Mouse (Mus musculus) testis, adult 2 months (tissue): Measurements from ENCODE around the gene Disc1. TPM values are rescaled to one million over a fixed set of nuclear protein-coding genes. Genes with fewer than 3 reads are reported as not detected.
A peak's percentile ranks its signal among the peaks of the same experiment; 100 is the strongest.

Experiments
- H3K27ac ChIP-seq: fragments of 200-500 bp; 2 replicates; pipeline ENCODE4 v1.5.1; 2012; ENCODE audit warnings: low read depth, low read length; ENCODE audit not compliant: control insufficient read depth, insufficient read depth
- H3K27me3 ChIP-seq: fragments of 200-500 bp; 2 replicates; pipeline ENCODE4 v1.6.1; 2012; ENCODE audit warnings: mild to moderate bottlenecking, low read length, moderate library complexity; ENCODE audit not compliant: control insufficient read depth, insufficient read depth
- H3K36me3 ChIP-seq: fragments of 200-500 bp; 2 replicates; pipeline ENCODE4 v1.6.1; 2012; ENCODE audit warnings: mild to moderate bottlenecking, low read length; ENCODE audit not compliant: control insufficient read depth, insufficient read depth
- H3K4me1 ChIP-seq: fragments of 200-500 bp; 2 replicates; pipeline ENCODE4 v1.6.1; 2012; ENCODE audit warnings: low read length; ENCODE audit not compliant: control insufficient read depth, insufficient read depth
- H3K4me3 ChIP-seq: fragments of 200-500 bp; 2 replicates; pipeline ENCODE4 v1.5.1; 2012; ENCODE audit warnings: low read depth, mild to moderate bottlenecking, low read length, moderate library complexity, mixed read lengths; ENCODE audit not compliant: control insufficient read depth
- CTCF ChIP-seq: fragments of 200-500 bp; IDR thresholded peaks from 2 replicates; pipeline ENCODE4 v1.5.1; 2012; ENCODE audit warnings: low read depth, mild to moderate bottlenecking, inconsistent platforms, low read length, moderate library complexity; ENCODE audit not compliant: control insufficient read depth, insufficient read depth, insufficient replicate concordance
- POLR2A ChIP-seq: fragments of 200-500 bp; IDR thresholded peaks from 2 replicates; pipeline ENCODE4 v1.6.1; 2012; ENCODE audit warnings: low read depth, mild to moderate bottlenecking, inconsistent platforms, low read length, moderate library complexity; ENCODE audit not compliant: control insufficient read depth
- polyA plus RNA-seq: library from polyadenylated mRNA; depleted of rRNA; stranded (reverse); fragments of >200 nt; gene quantifications from 2 replicates; pipeline ENCODE4 v1.2.3, GENCODE M21; 2012

Disc1 gene
- polyA plus RNA-seq, 1 experiment: 0.21 TPM

DNA sequence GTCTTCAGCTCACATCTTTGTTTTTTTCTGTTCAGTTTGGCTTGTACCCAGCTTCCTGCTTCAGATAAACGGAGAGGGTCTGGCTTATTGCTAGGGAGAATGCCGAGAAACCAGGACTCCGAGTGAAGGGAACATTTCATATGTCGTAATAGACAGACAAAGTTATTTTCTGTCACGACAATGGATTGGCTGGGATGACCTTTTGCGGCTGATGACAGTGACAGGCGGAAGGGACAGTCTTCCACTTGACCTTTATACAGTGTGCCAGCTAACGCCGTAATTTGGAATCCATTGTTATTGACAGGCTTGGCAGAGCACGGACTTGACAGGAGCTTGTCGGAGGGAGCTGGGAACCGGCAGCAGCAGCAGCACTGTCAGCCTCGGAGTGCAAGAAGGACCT is 48.3 kb downstream of the Disc1 start:
- no peaks in the 10 kb centered on the region for H3K27me3 ChIP-seq

DNA sequence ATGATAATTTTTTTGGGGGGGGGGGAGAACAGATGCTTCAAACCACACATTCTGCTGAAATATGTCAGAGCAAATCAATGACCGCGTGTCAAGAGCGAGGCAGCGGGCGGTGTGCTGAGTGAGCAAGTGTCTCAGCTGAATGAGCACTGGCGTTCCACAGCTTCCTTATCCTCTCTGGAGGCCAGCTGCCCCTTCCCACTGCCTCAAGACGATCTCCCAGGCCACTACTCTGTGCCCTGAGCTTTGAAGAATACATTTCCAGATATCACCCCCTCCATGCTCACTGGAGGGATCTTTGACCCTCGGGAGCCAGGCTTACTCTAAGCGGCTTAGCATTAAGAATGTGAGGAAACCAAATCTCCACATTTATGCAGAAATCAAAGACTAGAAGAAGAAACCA is 59.2 kb downstream of the Disc1 start:
- TF ChIP-seq CTCF (no peak), POLR2A (no peak)
- H3K4me1 ChIP-seq: no peaks in the 10 kb centered on the region
- no peaks in the 10 kb centered on the region for H3K27me3 ChIP-seq
- H3K36me3 ChIP-seq: no peaks in the 10 kb centered on the region
- no peak overlapping the region for H3K27ac ChIP-seq
- no peak overlapping the region for H3K4me3 ChIP-seq

More for the DNA sequence above, 48.3 kb downstream of the Disc1 start:
- no peak for TF ChIP-seq POLR2A
- no peak overlapping the region for H3K27ac ChIP-seq
- no peaks in the 10 kb centered on the region for H3K4me1 ChIP-seq
- no peak overlapping the region for H3K4me3 ChIP-seq
- no peaks in the 10 kb centered on the region for H3K36me3 ChIP-seq

DNA sequence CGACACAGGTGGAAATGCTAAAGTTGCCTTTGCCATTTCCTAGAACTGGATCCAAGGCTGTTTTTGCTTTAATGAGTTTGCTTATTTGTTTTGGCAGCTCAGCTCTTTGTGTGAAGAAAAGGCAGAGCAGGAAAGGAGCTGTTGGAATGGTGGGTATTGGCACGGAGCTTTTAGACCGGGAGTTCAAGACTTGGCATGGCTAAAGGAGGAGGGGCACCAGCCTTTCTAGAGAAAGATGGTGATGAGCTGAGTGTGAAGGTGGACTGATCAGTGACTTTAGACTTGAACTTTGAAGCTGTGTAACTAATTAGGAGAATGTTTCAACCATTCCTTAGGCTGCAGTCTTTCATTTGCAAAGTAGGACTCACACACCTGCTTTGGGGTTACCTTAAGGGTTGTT is 59.8 kb downstream of the Disc1 start:
- no peak for TF ChIP-seq CTCF
- TF ChIP-seq POLR2A: no peak
- Histone ChIP-seq H3K4me3 (no peak overlapping the region), H3K4me1 (no peaks in the 10 kb centered on the region), H3K36me3 (no peaks in the 10 kb centered on the region), H3K27me3 (no peaks in the 10 kb centered on the region), H3K27ac (no peak overlapping the region)

DNA sequence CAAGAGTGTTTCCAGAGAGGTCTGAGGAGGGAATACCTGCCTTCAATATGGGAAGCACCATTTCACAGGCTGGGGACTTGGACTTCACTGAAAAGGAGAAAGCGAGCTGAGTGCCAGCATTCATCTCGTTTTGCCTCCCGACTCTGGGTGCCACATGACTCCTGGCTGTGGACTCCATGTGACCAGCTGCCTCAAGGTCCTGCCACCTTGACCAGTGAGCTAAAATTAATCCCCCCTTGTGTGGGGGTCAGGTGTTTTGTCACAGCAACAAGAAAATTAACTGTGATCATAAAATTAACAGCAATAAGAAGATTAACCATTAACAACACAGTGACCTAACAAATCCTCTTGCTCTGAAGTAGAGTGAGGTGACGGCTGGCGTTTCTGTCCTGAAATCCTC is 61.3 kb downstream of the Disc1 start:
- no peak for TF ChIP-seq CTCF
- no peak for TF ChIP-seq POLR2A
- H3K4me1 ChIP-seq: no peaks in the 10 kb centered on the region
- H3K27ac ChIP-seq: no peak overlapping the region
- H3K36me3 ChIP-seq: no peaks in the 10 kb centered on the region
- H3K27me3 ChIP-seq: no peaks in the 10 kb centered on the region
- no peak overlapping the region for H3K4me3 ChIP-seq

DNA sequence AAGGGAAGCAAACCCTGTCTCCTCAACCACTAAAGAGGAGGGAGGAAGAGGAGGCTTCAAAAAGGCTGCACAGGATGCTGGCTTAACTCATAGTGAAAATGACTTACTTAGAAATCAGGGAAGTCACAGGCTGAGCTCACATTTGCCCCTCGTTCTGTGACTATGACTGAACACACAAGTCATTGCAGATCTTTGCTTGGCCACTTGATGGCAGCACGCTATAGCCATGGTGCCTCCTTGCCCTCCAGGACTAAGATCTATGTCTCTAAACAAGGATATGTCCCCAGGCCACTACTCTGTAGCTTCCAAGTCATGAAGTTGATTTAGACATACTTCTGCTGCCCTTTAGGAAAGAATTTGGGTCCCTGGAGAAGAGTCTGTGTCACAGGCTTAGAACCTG is 62.6 kb downstream of the Disc1 start:
- Histone ChIP-seq H3K27me3 (no peaks in the 10 kb centered on the region), H3K36me3 (no peaks in the 10 kb centered on the region), H3K4me3 (no peak overlapping the region), H3K27ac (no peak overlapping the region), H3K4me1 (no peaks in the 10 kb centered on the region)
- TF ChIP-seq CTCF: peak; percentile 71; the same call in 1 of the 2 replicates
- no peak for TF ChIP-seq POLR2A

DNA sequence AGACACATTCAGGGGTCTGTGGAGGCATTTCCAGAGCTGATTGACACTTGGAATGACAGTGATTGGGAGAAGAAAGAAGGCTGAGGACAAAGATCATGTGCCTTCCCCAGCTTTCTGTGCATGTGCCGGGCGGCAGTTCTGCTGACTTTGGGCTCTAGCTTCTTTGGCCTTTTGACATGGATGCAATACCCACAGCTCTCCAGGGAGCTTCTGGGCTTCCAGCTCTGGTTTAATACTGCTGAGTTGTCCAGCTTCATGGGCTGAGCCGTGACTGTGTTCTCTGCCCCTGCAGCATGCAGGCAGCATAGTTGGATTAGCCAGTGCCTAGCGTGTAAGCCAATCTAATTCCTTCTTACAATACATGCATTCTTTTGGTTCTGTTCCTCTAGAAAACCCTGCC is 72.5 kb downstream of the Disc1 start:
- no peak overlapping the region for H3K27ac ChIP-seq
- H3K4me3 ChIP-seq: no peak overlapping the region
- H3K4me1 ChIP-seq: no peaks in the 10 kb centered on the region
- H3K36me3 ChIP-seq: no peaks in the 10 kb centered on the region
- TF ChIP-seq POLR2A (no peak), CTCF (no peak)
- H3K27me3 ChIP-seq: no peaks in the 10 kb centered on the region

DNA sequence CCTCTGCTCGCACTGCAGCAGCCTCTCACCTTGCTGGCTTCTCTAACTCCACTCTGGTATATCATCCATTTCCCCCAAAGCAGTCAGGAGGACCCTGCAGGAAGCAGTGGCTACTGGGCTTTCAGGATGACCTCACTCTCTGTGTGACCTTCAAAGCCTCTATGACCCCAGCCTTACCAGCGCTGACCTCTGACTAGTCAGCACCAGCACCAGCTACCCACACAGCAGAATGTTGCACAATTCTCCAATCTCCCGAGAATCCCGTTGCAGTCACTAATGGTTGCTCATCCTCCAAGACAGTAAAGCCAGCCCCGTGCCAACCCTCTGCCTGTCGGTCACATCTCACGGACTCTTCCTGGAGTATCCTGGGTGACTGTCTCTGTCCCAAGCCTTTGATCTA is 73.6 kb downstream of the Disc1 start:
- Histone ChIP-seq H3K27me3 (no peaks in the 10 kb centered on the region), H3K36me3 (no peaks in the 10 kb centered on the region), H3K27ac (no peak overlapping the region), H3K4me1 (peaks cover 2% of the 10 kb centered on the region; the same call in 1 of the 2 replicates), H3K4me3 (no peak overlapping the region)
- TF ChIP-seq POLR2A (no peak), CTCF (no peak)

DNA sequence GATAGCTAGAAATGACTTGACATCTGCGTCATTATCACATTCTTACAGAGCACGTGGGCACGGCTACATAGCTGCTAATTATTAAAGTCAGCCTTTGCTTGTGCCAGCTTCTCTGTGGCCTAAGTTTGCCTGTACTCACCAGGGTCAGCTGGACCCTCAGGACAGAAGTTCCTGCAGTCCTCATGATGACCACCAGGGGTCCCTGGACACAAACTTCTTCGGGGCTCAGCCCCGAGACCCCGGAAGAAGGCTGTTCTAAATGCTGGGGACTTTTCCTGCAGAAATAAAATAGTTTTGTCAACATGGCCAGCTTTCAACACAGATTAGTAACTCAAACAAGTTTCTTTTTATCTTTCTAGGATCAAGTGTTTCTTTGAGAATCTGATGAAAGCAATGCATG is 74.3 kb downstream of the Disc1 start:
- H3K4me3 ChIP-seq: no peak overlapping the region
- H3K4me1 ChIP-seq: peaks cover 2% of the 10 kb centered on the region; the same call in 1 of the 2 replicates
- no peak for TF ChIP-seq POLR2A
- TF ChIP-seq CTCF: peak; percentile 69
- H3K27me3 ChIP-seq: no peaks in the 10 kb centered on the region
- H3K27ac ChIP-seq: no peak overlapping the region
- H3K36me3 ChIP-seq: no peaks in the 10 kb centered on the region
